Mouse (Mus musculus) C2C12 (cell line): Measurements from ENCODE around the gene Slc5a2.

Experiments used
- CTCF ChIP-seq: IDR thresholded peaks from one replicate; pipeline ENCODE4 v1.5.1; 2011; ENCODE audit not compliant: control insufficient read depth, insufficient read depth, insufficient read length
- MAX ChIP-seq: IDR thresholded peaks from one replicate; pipeline ENCODE4 v1.6.1; 2011; ENCODE audit warnings: mild to moderate bottlenecking, control low read depth
- MYOD1 ChIP-seq: IDR thresholded peaks from one replicate; pipeline ENCODE4 v1.6.1; 2011; ENCODE audit warnings: low read depth; ENCODE audit not compliant: control insufficient read depth, insufficient read length
- USF1 ChIP-seq: IDR thresholded peaks from one replicate; pipeline ENCODE4 v1.6.1; 2011; ENCODE audit warnings: low read depth, mild to moderate bottlenecking, control low read depth, moderate library complexity

- TF ChIP-seq MAX (no peak), CTCF (no peak), USF1 (no peak), MYOD1 (peak; percentile 77)
Observed at GRCm38 (mm10) chr7:128267813-128268212, 2.4 kb downstream of the Slc5a2 start.
